Mouse (Mus musculus): ENCODE results near the gene Itpkb. TPM values are rescaled to one million over a fixed set of nuclear protein-coding genes. Genes with fewer than 3 reads are reported as not detected.

Itpkb gene
- polyA plus RNA-seq, 1 experiment from 2014 or later = 11.2 TPM

DNA sequence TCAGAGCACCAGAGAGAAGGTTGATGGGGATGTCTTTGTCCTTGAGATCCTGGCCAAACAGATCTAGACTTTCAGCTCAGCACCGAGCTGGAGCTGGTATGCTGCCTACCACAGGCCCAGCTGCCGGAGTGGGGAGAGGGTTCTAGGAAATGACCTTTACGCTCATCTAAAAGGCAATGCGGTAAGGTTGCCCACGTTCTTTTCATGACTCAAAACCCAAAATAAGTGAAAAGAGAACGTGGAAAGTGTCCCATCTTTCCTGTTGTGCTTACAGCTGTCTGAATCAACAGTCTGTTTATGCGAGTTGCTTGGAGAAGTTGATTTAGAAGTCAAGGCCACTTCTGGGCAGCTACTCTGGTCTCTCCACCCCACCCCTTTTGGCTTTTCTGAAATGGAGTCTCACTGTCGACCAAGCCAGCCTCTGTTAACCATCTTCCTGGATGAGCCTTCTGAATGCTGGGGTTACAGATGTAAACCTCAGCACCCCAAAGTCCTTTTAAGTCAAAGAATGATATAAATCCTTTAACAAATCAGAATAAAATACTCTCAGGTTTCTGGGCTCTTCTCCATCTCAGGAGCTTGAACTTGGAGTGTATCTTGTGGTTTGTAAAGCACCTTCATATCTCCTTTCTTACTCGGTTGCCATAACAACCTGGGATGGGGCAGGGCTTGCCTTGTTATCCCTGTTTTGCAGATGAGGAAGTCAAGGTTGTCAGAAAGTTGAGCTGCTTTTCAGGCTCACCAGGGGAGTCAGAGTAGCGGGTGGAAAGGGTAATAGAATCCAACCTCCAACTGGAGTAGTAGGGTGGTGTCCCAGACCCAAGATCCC lies 60.7 kb downstream of the Itpkb start:
- H3K36me3 ChIP-seq = peaks cover 10% of the 10 kb centered on the region; the same call in 1 of the 2 replicates
- WGBS = 76% methylated on average over 10 of the region's 10 CpGs
- no peak overlapping the region for H3K4me2 ChIP-seq
- no peaks in the 10 kb centered on the region for H3K27me3 ChIP-seq
- no peak for ATAC-seq (ENCODE audit: insufficient number of reproducible peaks, insufficient read depth, low FRiP score, low TSS enrichment, low read depth)
- H3K9ac ChIP-seq = no peak overlapping the region
- no peak overlapping the region for H3K4me3 ChIP-seq
- H3K9me3 ChIP-seq = no peaks in the 10 kb centered on the region
- H3K27ac ChIP-seq = no peak overlapping the region
- peaks cover 44% of the 10 kb centered on the region for H3K4me1 ChIP-seq

DNA sequence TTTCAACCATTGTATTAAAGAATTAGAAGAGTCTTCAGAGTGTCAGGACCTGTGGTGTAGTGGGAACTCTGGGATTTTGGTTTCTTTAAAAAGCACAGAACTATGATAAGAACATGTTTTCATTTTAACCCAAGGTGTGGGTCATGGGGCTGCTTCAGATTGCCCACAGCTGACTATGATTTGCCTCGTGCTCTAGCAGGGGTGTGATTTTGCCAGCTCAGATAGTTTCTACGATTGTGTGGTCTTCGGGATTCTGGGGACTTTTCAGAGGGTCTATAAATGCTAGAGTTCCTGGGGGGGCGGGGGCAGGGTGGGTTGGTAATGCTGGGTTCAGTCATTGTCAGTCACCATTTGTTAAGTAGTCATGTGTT lies 61.3 kb downstream of the Itpkb start:
- WGBS = 86% methylated on average over 4 of the region's 4 CpGs
- ATAC-seq (ENCODE audit: insufficient number of reproducible peaks, insufficient read depth, low FRiP score, low TSS enrichment, low read depth) = no peak
- H3K27me3 ChIP-seq = no peaks in the 10 kb centered on the region

DNA sequence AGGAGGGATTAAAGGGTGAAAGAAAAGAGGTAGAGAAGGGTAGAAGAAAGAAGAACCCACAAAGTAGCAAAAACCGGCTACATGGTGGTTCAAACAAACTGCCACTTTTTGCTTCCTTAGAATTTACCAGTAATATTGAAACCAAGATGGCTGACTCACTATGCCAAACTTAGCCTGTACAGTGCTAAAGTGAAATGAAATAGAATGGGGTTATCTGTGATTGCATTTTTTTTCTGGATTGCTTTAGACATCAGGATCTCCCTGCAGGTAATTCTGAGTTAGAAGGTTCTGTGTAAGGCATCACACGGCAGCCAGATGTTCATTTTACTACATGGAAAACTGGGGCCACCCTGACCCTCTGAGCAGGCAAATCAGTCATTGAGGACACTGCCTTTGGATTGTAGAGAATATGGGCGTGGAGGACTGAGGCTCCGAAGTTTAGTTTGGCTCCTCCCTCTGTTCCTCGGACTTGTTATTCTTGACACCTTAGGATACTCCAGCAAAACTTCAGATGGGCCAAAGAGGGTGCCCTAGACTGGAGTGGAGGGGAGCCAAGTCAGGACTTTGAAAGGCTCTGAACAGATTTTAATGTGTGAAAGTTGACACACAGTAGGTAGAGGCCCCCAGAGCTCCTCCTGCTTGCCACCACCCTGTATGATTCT lies 62.0 kb downstream of the Itpkb start:
- no peak overlapping the region for H3K9ac ChIP-seq
- H3K4me3 ChIP-seq = no peak overlapping the region
- ATAC-seq (ENCODE audit: insufficient number of reproducible peaks, insufficient read depth, low FRiP score, low TSS enrichment, low read depth) = no peak
- H3K27ac ChIP-seq = no peak overlapping the region
- H3K9me3 ChIP-seq = no peaks in the 10 kb centered on the region
- peaks cover 36% of the 10 kb centered on the region for H3K4me1 ChIP-seq
- H3K36me3 ChIP-seq = peaks cover 10% of the 10 kb centered on the region; the same call in 1 of the 2 replicates
- WGBS = 86% methylated on average over 5 of the region's 5 CpGs
- no peaks in the 10 kb centered on the region for H3K27me3 ChIP-seq
- H3K4me2 ChIP-seq = no peak overlapping the region

More for the DNA sequence above, 61.3 kb downstream of the Itpkb start:
- H3K9ac ChIP-seq = no peak overlapping the region
- no peak overlapping the region for H3K27ac ChIP-seq
- H3K4me3 ChIP-seq = no peak overlapping the region
- H3K4me2 ChIP-seq = no peak overlapping the region
- H3K4me1 ChIP-seq = peaks cover 42% of the 10 kb centered on the region
- H3K36me3 ChIP-seq = peaks cover 10% of the 10 kb centered on the region; the same call in 1 of the 2 replicates
- H3K9me3 ChIP-seq = no peaks in the 10 kb centered on the region

DNA sequence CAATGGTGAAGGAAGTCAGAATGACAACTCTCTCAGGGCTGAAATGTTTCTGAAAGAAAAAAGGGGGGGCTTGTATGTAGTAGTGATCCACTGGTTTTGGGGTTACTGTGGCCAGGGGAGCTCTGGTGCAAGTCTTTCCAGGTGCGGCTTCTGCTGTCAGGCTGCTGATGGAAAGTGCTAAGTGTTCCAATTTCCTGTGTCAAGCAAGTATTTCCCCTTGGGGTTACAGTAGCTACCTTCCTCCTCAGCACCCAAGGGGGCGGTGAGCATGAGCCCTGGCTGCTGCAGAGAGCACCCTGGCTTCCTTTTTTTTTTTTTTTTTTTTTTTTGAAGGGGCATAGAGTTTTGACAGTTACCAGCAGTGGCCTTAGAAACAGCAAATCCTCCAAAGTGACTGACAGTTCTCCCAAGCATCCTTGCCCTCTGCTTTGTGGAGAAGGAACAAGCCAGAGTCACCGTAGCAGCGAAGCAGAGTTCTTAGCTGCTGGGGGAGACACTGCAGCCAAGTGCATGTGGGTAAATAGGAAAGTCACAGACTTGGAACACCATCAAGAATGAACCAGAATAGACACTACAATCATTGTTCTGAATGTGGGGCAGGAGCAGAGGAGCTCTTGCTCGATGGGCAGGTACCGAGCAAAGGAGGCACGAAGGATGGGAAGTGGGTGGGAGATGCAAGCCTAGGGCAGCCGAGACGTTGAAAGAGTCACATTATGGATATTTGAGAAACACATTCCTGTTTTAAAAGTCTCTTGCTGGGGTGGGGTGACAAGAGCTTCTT lies 62.9 kb downstream of the Itpkb start:
- H3K4me2 ChIP-seq = no peak overlapping the region
- no peak for ATAC-seq (ENCODE audit: insufficient number of reproducible peaks, insufficient read depth, low FRiP score, low TSS enrichment, low read depth)
- no peak overlapping the region for H3K27ac ChIP-seq
- peaks cover 39% of the 10 kb centered on the region for H3K4me1 ChIP-seq
- H3K9me3 ChIP-seq = no peaks in the 10 kb centered on the region
- no peak overlapping the region for H3K9ac ChIP-seq
- 73% methylated on average over 9 of the region's 9 CpGs for WGBS
- peaks cover 10% of the 10 kb centered on the region; the same call in 1 of the 2 replicates for H3K36me3 ChIP-seq
- no peaks in the 10 kb centered on the region for H3K27me3 ChIP-seq
- no peak overlapping the region for H3K4me3 ChIP-seq

DNA sequence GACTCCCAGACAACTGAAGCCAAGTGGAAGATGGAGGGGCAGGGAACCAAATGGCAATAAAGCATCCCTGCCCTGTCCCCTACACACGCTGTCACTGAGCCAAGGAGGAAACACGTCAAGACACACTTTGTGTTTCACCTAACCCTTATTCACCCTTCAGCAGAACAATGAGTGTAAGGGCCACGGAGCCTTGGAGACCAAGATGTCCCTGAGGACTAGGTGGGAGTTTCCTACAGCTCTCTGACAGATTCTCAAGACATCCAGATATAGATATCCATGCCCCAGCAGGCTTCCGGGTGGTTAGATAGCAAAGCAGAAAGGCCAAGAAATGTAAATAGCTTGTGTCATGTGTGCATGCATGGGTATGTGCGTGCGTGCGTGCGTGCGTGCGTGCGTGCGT lies 63.6 kb downstream of the Itpkb start:
- Histone ChIP-seq H3K4me3 (no peak overlapping the region), H3K4me2 (no peak overlapping the region), H3K27ac (no peak overlapping the region), H3K9ac (no peak overlapping the region), H3K9me3 (no peaks in the 10 kb centered on the region), H3K4me1 (peaks cover 32% of the 10 kb centered on the region), H3K27me3 (no peaks in the 10 kb centered on the region), H3K36me3 (peaks cover 10% of the 10 kb centered on the region; the same call in 1 of the 2 replicates)
- ATAC-seq (ENCODE audit: insufficient number of reproducible peaks, insufficient read depth, low FRiP score, low TSS enrichment, low read depth) = no peak
- 93% methylated on average over 12 of the region's 12 CpGs for WGBS

DNA sequence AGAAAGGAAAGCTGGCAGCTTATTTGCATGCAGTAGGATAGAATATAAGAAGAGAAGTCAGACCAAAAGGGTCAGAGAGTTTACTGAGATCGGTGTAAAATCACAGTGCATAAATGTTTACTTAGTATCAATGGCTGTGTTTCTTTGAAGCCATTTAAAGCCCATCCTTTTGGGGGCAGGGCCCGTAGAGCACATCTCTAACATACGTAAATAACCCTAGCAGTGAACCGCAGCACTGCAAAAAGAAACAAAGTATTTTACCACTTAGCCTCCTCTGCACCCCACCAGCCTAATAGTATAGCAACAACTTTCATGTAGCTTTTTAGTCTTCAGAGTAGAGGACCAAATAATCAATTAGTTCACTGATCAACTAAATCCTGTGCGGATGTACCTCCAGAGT lies 67.4 kb downstream of the Itpkb start:
- no peaks in the 10 kb centered on the region for H3K9me3 ChIP-seq
- H3K4me3 ChIP-seq = no peak overlapping the region
- 60% methylated on average over 5 of the region's 5 CpGs for WGBS

DNA sequence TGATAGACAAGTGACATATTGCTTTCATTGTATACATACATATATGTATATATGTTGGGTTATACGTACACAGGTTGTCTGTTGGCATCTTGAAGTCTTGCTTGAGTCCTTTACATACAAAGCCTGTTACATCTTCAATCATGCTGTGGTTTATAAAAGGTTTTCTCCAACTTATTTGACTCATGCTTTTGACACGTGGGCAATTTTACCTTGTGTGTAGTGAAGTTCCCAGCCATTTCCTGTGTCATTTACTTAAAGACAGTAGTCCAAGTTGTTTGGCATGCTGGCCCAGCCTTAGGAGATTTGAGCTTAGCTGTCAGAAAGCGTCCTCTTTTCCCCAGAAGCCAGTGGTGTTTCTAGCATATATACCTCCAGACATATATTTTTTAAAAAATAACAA lies 68.2 kb downstream of the Itpkb start:
- no peaks in the 10 kb centered on the region for H3K27me3 ChIP-seq
- H3K36me3 ChIP-seq = no peaks in the 10 kb centered on the region
- H3K9ac ChIP-seq = no peak overlapping the region
- WGBS = 73% methylated on average over 3 of the region's 3 CpGs
- H3K4me1 ChIP-seq = peaks cover 38% of the 10 kb centered on the region
- no peak overlapping the region for H3K4me3 ChIP-seq
- no peaks in the 10 kb centered on the region for H3K9me3 ChIP-seq
- H3K27ac ChIP-seq = no peak overlapping the region
- no peak overlapping the region for H3K4me2 ChIP-seq
- no peak for ATAC-seq (ENCODE audit: insufficient number of reproducible peaks, insufficient read depth, low FRiP score, low TSS enrichment, low read depth)

More for the DNA sequence above, 67.4 kb downstream of the Itpkb start:
- Histone ChIP-seq H3K36me3 (no peaks in the 10 kb centered on the region), H3K9ac (no peak overlapping the region), H3K4me1 (peaks cover 38% of the 10 kb centered on the region), H3K27me3 (no peaks in the 10 kb centered on the region), H3K27ac (no peak overlapping the region), H3K4me2 (no peak overlapping the region)
- no peak for ATAC-seq (ENCODE audit: insufficient number of reproducible peaks, insufficient read depth, low FRiP score, low TSS enrichment, low read depth)

DNA sequence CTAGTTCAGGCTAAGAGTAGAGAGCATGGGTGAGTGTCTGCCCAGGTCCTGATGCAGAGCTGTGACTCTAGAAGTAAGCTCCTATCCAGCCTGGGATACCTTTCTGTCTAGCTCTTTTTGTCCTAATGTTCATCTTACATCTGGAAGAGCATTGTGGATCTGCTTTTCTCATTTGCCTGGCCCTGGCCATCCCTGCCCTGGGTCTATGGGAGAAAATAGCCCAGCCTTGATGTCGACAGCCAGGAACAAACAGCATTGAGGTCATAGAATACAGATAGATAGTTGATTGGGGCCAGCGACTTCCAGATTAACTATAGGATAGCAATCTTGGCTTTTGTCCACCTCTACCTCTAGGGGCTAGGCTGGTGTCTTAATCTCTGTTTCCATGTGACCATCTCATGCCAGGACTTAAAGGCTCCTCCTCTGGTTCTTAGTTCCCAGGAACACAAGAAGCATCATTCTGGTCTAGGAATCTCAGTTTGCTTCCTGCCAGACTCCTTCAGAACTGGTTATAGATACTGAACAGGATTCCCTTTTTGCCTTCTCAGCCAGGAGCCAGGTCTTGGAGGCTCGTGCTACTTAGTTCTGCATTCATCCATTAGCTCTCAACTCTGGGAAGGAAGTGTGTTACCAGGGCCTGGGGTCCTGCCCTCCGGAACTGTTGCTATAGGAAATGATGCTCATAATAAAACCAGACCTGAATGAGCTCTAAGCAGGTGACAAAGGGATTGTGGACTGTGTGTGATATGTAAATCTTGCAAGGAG lies 70.6 kb downstream of the Itpkb start:
- peaks cover 55% of the 10 kb centered on the region for H3K4me1 ChIP-seq
- 75% methylated on average over 4 of the region's 4 CpGs for WGBS
- ATAC-seq (ENCODE audit: insufficient number of reproducible peaks, insufficient read depth, low FRiP score, low TSS enrichment, low read depth) = no peak

DNA sequence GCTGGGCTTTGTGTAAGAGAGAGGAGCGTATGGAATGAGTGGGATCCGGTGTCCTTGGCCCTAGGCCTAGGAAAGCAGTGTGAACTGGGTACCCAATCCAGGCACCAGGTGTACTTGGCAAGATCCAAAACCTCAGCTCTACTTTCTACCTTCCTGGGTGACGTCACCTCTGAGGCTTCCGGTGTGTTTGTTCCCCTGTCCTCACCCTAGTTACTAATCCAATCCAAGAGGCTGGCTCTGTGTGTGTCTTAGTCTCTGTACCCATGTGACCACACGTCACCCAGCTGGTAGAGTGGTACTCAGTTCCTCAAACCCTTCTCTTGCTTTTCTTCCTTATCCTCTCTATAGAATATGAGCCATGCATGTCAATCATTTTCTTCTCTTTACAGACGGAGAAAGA lies 71.4 kb downstream of the Itpkb start:
- H3K4me1 ChIP-seq = peaks cover 59% of the 10 kb centered on the region
- WGBS = 80% methylated on average over 6 of the region's 6 CpGs
- no peak overlapping the region for H3K9ac ChIP-seq

More for the DNA sequence above, 70.6 kb downstream of the Itpkb start:
- no peak overlapping the region for H3K4me3 ChIP-seq
- H3K9ac ChIP-seq = no peak overlapping the region
- H3K4me2 ChIP-seq = no peak overlapping the region
- no peaks in the 10 kb centered on the region for H3K9me3 ChIP-seq
- H3K27me3 ChIP-seq = no peaks in the 10 kb centered on the region
- H3K36me3 ChIP-seq = no peaks in the 10 kb centered on the region
- no peak overlapping the region for H3K27ac ChIP-seq

DNA sequence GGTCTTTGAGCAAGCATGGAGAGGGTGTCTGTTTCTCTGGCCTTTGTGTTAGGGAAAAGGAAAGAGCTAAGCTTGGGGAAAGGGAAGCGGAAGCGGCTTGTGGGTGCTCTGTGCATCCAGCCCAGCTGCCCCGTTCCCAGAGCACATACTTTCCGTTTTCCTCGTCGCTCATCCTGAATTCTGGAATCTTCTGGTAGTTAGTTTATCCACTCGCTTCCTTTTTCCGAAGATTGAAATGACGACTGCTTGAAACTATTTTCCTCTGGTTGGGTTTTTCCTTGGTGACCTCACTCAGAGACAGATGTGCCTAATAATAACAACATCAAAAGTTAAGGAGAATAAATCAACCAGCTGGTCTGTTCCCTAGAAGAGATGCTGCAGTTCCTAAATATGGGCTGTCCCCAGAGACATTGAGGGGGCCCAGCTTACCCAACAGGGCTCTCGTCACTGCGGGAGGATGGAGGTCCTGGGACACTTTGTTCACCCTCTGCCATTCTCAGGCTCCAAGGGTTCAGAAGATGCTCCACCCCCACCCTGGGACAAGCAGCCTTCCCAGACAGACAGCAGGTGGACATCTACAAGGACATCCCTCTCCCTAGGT lies 72.3 kb downstream of the Itpkb start:
- Histone ChIP-seq H3K4me2 (no peak overlapping the region), H3K27me3 (no peaks in the 10 kb centered on the region), H3K4me1 (peaks cover 63% of the 10 kb centered on the region), H3K36me3 (no peaks in the 10 kb centered on the region), H3K9me3 (no peaks in the 10 kb centered on the region), H3K4me3 (no peak overlapping the region), H3K27ac (peak overlapping the region; percentile 94), H3K9ac (no peak overlapping the region)
- 60% methylated on average over 11 of the region's 11 CpGs for whole genome bisulfite sequencing
- ATAC-seq (ENCODE audit: insufficient number of reproducible peaks, insufficient read depth, low FRiP score, low TSS enrichment, low read depth) = no peak

More for the DNA sequence above, 71.4 kb downstream of the Itpkb start:
- no peak overlapping the region for H3K4me3 ChIP-seq
- H3K27ac ChIP-seq = no peak overlapping the region
- H3K27me3 ChIP-seq = no peaks in the 10 kb centered on the region
- no peaks in the 10 kb centered on the region for H3K36me3 ChIP-seq
- no peak for ATAC-seq (ENCODE audit: insufficient number of reproducible peaks, insufficient read depth, low FRiP score, low TSS enrichment, low read depth)
- no peak overlapping the region for H3K4me2 ChIP-seq
- no peaks in the 10 kb centered on the region for H3K9me3 ChIP-seq

DNA sequence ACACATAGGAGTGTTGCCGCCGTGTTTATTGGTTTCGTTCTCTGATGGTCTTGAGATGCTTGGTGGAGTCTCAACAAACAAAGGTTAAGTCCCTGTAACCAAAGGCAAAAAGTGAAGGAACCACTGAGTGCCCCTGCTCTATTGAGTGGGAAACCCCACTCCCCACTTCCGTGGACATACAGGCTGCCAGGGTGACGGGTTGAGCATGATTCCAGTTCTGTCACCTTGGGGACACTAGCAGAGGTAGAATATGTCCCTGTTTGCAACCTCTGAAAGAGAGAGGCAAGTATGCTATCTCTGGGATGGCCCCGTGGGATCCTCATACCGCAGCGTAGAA lies 73.0 kb downstream of the Itpkb start:
- Histone ChIP-seq H3K4me2 (peak overlapping the region; percentile 38), H3K9ac (no peak overlapping the region), H3K27me3 (no peaks in the 10 kb centered on the region), H3K36me3 (no peaks in the 10 kb centered on the region), H3K4me1 (peaks cover 66% of the 10 kb centered on the region), H3K27ac (peak overlapping the region; percentile 94), H3K9me3 (no peaks in the 10 kb centered on the region), H3K4me3 (no peak overlapping the region)
- 90% methylated on average over 8 of the region's 8 CpGs for WGBS
- no peak for ATAC-seq (ENCODE audit: insufficient number of reproducible peaks, insufficient read depth, low FRiP score, low TSS enrichment, low read depth)

Measured in embryonic facial prominence, embryonic 13.5 days (tissue).